Mouse (Mus musculus) thymus, adult 2 months (tissue): Measurements from ENCODE around the gene Olfr1055.
"Not testable (repeated sequence)": the region's sequence is repeated elsewhere in the genome, so short reads cannot be mapped to it uniquely, and the experiment has no call there.

Source experiments
- CTCF ChIP-seq: fragments of 200-500 bp; IDR thresholded peaks from 2 replicates; pipeline ENCODE4 v1.5.1; 2012; ENCODE audit warnings: mild to moderate bottlenecking, control low read depth, low read length, moderate library complexity, borderline replicate concordance; ENCODE audit not compliant: control insufficient read depth, poor library complexity, insufficient read depth; ENCODE audit errors: extremely low read depth
- POLR2A ChIP-seq: fragments of 200-500 bp; IDR thresholded peaks from 2 replicates; pipeline ENCODE4 v1.6.1; 2012; ENCODE audit warnings: mild to moderate bottlenecking, low read length, control low read depth, moderate library complexity; ENCODE audit not compliant: control insufficient read depth, poor library complexity, insufficient read depth; ENCODE audit errors: extremely low read depth

- not testable (repeated sequence) for TF ChIP-seq POLR2A, CTCF
Observed at GRCm38 (mm10) chr2:86351751-86352150, 1.7 kb upstream of the Olfr1055 start.
